ENCODE assay signal across 12 mouse cellular contexts in the genomic region with DNA sequence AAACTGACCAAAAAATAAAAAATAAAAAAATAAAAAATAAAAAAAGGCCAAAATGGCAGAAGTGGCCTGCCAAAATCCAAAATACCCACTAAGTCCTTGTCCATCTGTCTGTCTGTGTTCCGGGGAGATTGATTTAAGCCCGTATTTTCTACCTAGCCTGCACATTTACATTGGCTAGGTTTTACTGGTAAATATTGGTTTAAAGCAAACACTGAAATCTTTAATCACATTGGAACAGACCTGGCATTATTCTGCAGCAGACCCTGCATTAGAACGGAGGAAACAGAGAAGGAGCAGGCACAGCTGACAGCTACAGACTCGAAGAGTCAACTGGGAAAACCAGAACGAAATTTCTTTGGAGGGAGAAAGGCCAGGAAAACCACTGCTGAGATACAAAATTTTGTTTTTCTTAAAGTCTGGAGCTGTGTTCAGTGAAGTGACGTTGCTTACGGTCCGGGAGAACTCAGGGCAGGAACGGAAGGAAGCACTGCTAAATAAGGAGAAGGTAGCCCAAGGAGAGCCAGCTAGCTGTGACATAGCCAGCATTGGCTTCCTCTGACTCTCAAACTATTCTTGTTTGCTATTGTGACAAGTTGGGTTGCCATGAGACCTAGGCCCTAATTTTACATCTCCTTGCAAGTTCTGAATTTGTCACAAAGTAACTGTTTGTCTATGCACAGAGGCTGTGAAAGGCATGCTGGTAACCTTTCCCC.
DNase-seq lines count a peak whose midpoint lies in the region; ATAC-seq and TF ChIP-seq lines count a peak whose summit lies in the region.
"Had no signal": no experiment of that assay in that cellular context is flagged by ENCODE, and none has a peak within 500 bp of the region (broad histone marks: within the 10 kb centered on the region; RNA-seq: fewer than 3 reads in every experiment).

No protein-coding gene starts in this region.

- TF ChIP-seq EP300 in stomach, postnatal 0 days (optimal IDR thresholded peaks at IDR 0.05), result no peak

- intact Hi-C loops in gastrocnemius, postnatal 36 days (cut with DNase I), result no loop called here

- H3K9me3 ChIP-seq in limb, embryonic 14.5 days (ENCODE audit: control insufficient read depth, low read length), result no peaks in the 10 kb centered on the region
- H3K9me3 ChIP-seq in stomach, postnatal 0 days (ENCODE audit: control insufficient read depth, low read length), result no peaks in the 10 kb centered on the region

- no peak for TF ChIP-seq POLR2A in limb, embryonic 14.5 days (IDR thresholded peaks at IDR 0.05; ENCODE audit: borderline replicate concordance, extremely low read depth, insufficient read depth, insufficient read length)

- H3K27me3 ChIP-seq in limb, embryonic 14.5 days (ENCODE audit: control insufficient read depth, insufficient read depth, low read length), result no peaks in the 10 kb centered on the region
- H3K27me3 ChIP-seq in stomach, postnatal 0 days (ENCODE audit: control insufficient read depth, insufficient read depth, low read length), result no peaks in the 10 kb centered on the region

- no peak overlapping the region for H3K4me3 ChIP-seq in limb, embryonic 14.5 days (replicated peaks; ENCODE audit: low read length)
- no peak overlapping the region for H3K4me3 ChIP-seq in stomach, postnatal 0 days (ENCODE audit: low read depth, low read length)

- DNase-seq in gastrocnemius, adult 18-20 months (ENCODE audit: low spot score), result peak; percentile 43
- DNase-seq in gastrocnemius, postnatal 36 days, result no peak
- DNase-seq in lung, postnatal 36 days, result peak; percentile 33
- DNase-seq in lung, postnatal 10 days, result no peak
- no peak for DNase-seq in limb, embryonic 14.5 days (ENCODE audit: low spot score)
- peak; percentile 26 for DNase-seq in stomach, postnatal 0 days (ENCODE audit: low spot score)
- no peak for DNase-seq in ovary, postnatal 10 days (ENCODE audit: low spot score)
- DNase-seq in right cerebral cortex, postnatal 25 days, result no peak
- DNase-seq: adrenal gland, postnatal 10 days; cerebellum, adult 8-10 months; liver had no signal

- peaks cover 6% of the 10 kb centered on the region for H3K4me1 ChIP-seq in limb, embryonic 14.5 days (ENCODE audit: control insufficient read depth, insufficient read depth, low read length)
- H3K4me1 ChIP-seq in stomach, postnatal 0 days (replicated peaks; ENCODE audit: control insufficient read depth, insufficient read depth), result peaks cover 4% of the 10 kb centered on the region; the same call in 1 of the 2 replicates

- H3K9ac ChIP-seq in limb, embryonic 14.5 days (ENCODE audit: low read depth, low read length, severe bottlenecking), result no peak overlapping the region
- no peak overlapping the region for H3K9ac ChIP-seq in stomach, postnatal 0 days (ENCODE audit: low read length)

- ATAC-seq in limb, embryonic 14.5 days (ENCODE audit: low FRiP score, low read depth), result no peak
- peak; percentile 70 for ATAC-seq in stomach, postnatal 0 days (ENCODE audit: low FRiP score, low TSS enrichment)
- ATAC-seq: midbrain, embryonic 16.5 days had no signal

- 64% methylated on average over 9 of the region's 9 CpGs for WGBS in limb, embryonic 14.5 days
- 40% methylated on average over 9 of the region's 9 CpGs for WGBS in stomach, postnatal 0 days

- no peak overlapping the region for H3K4me2 ChIP-seq in limb, embryonic 14.5 days (replicated peaks; ENCODE audit: low read depth, low read length, severe bottlenecking)
- no peak overlapping the region; the same call in 1 of the 2 replicates for H3K4me2 ChIP-seq in stomach, postnatal 0 days (replicated peaks; ENCODE audit: low read depth)

- no peak for TF ChIP-seq CTCF in stomach, postnatal 0 days (IDR thresholded peaks at IDR 0.05; ENCODE audit: low read depth)

- no peaks in the 10 kb centered on the region for H3K36me3 ChIP-seq in limb, embryonic 14.5 days (ENCODE audit: control insufficient read depth, insufficient read depth, low read length)
- H3K36me3 ChIP-seq in stomach, postnatal 0 days (ENCODE audit: control insufficient read depth, insufficient read depth, low read length), result no peaks in the 10 kb centered on the region

- peak overlapping the region; percentile 44; the same call in 1 of the 2 replicates for H3K27ac ChIP-seq in limb, embryonic 14.5 days (replicated peaks; ENCODE audit: low read depth, low read length)
- H3K27ac ChIP-seq in stomach, postnatal 0 days (replicated peaks), result peak overlapping the region; percentile 49; the same call in 1 of the 2 replicates

Comparison
In these comparisons a context has a peak if more than half of its experiments do, and no peak if none do; other contexts are left out.
1. DNase-seq: peak in gastrocnemius, adult 18-20 months (single experiment), lung, postnatal 36 days (single experiment) and stomach, postnatal 0 days (single experiment); none in gastrocnemius, postnatal 36 days (0 of 2), lung, postnatal 10 days (single experiment), limb, embryonic 14.5 days (single experiment), ovary, postnatal 10 days (single experiment) and right cerebral cortex, postnatal 25 days (single experiment).